Mouse (Mus musculus): ENCODE data around the gene Zcchc3. TPM values are rescaled to one million over a fixed set of nuclear protein-coding genes. Genes with fewer than 3 reads are reported as not detected.

Gene Zcchc3
- 3.2 TPM for polyA plus RNA-seq (2014; fragmentation: Illumina TruSeq; extraction: RNeasy Lipid Tissue Mini Kit (QIAGEN cat#74804); ENCODE audit: low read depth, low replicate concordance)

GRCm38 (mm10) chr2:152414591-152415165 lies at the start of gene Zcchc3:
Zcchc3 (minus strand) TSS chr2:152415027.

DNA sequence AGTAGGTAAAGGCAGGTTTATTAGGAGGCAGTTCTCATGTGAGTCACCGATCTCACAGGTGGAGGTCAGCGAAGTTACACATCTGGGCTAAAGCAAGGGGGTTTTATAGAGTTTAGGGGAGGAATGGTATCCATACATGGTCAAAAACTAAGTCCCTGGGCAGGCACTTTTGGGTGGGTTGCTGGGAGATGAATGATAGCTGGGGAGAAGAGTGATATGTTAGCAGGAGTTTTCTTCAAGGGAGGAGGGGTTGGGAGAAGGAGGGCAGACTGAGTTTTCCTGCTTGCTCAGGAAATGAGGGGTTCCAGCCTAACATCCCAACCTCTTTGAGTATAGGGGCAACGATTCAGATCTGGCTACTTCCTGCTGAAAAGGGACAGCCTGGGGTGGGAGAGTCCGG lies 460 bp upstream of the Zcchc3 start, which contains the start of gene 6820408C15Rik:
TSS of gene 6820408C15Rik (plus strand) at position 301 of the 400 bp plus-strand sequence.

DNA sequence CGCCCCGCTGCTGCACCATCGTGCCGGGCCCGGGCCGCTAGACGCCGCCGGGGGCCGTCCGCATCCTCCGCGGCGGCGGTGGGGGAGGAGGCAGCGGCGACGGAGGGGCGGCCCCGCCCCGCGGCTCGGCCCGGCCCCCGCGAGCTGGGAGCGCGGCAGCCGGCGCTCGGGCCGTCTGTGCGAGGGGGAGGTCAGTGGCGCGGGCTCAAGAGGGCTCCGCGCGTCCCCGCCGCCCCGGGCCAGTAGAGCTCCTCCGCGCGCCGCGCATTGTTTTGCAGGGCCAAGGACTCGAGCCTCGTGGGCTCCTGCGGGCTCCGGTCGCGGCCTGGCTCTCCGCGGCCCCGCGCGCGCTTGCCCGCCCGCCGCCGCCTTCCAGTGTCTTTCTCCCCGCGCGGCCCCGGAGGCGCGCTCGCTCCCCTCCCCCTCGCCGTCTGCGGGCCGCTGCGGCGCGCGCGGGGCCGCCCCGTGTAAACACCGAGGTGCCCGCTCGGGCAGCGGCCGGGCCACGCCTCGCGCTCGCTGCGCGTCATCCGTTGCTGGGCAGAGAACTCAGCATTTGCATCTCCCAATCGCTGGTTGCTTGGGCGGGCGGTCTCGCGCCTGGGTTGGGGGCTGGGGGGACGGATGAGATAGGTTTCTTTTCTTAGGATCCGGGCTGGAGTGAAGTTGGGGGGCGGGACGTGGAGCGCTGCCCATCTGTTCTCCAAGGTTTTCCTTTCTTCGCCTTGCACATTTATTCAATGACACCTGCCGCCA lies 17.0 kb downstream of the Zcchc3 start, which contains the start of gene Sox12:
TSS of gene Sox12 (minus strand) at position 384 of the 756 bp plus-strand sequence.

DNA sequence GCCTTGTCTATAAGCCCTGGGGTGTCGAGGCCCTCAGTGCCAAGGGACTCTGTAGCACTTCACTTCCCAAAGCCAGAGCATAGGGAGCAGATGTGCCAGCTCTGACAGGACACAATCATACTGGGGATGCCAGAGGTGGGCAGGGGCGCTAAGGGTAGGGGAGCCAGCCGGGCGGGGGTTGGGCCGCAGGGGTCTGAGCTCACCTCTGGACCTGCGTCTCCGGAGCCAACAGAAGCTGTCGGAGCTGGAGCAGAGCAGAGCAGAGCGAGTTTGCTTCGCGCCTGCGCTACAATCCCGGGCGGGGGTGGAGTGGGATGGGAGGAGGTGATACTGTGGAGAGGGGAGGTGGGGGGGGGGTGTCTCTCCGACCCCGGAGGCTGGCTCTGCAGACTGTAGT lies 38.5 kb downstream of the Zcchc3 start, which contains the start of gene Nrsn2:
TSS of gene Nrsn2 (minus strand) at position 294 of the 397 bp plus-strand sequence.

Other genes with a start within 250 kb of the Zcchc3 start
- gene Csnk2a1, start 188.2 kb downstream of the Zcchc3 start, polyA plus RNA-seq (2014; fragmentation: Illumina TruSeq; extraction: RNeasy Lipid Tissue Mini Kit (QIAGEN cat#74804); ENCODE audit: low read depth, low replicate concordance) = 145 TPM
- gene Tbc1d20, start 121.2 kb downstream of the Zcchc3 start, polyA plus RNA-seq (2014; fragmentation: Illumina TruSeq; extraction: RNeasy Lipid Tissue Mini Kit (QIAGEN cat#74804); ENCODE audit: low read depth, low replicate concordance) = 22.4 TPM
- gene Rbck1, start 82.4 kb downstream of the Zcchc3 start, polyA plus RNA-seq (2014; fragmentation: Illumina TruSeq; extraction: RNeasy Lipid Tissue Mini Kit (QIAGEN cat#74804); ENCODE audit: low read depth, low replicate concordance) = 0.44 TPM
- not detected for gene Trib3, start 71.0 kb downstream of the Zcchc3 start, polyA plus RNA-seq (2014; fragmentation: Illumina TruSeq; extraction: RNeasy Lipid Tissue Mini Kit (QIAGEN cat#74804); ENCODE audit: low read depth, low replicate concordance)
- gene Nrsn2, start 38.4 kb downstream of the Zcchc3 start, polyA plus RNA-seq (2014; fragmentation: Illumina TruSeq; extraction: RNeasy Lipid Tissue Mini Kit (QIAGEN cat#74804); ENCODE audit: low read depth, low replicate concordance) = not detected
- gene Sox12, start 17.0 kb downstream of the Zcchc3 start, polyA plus RNA-seq (2014; fragmentation: Illumina TruSeq; extraction: RNeasy Lipid Tissue Mini Kit (QIAGEN cat#74804); ENCODE audit: low read depth, low replicate concordance) = 0.40 TPM
- 0.36 TPM for gene 6820408C15Rik, start 560 bp upstream of the Zcchc3 start, polyA plus RNA-seq (2014; fragmentation: Illumina TruSeq; extraction: RNeasy Lipid Tissue Mini Kit (QIAGEN cat#74804); ENCODE audit: low read depth, low replicate concordance)
- gene Defb23, start 49.6 kb upstream of the Zcchc3 start, polyA plus RNA-seq (2014; fragmentation: Illumina TruSeq; extraction: RNeasy Lipid Tissue Mini Kit (QIAGEN cat#74804); ENCODE audit: low read depth, low replicate concordance) = not detected
- not detected for gene Defb20, start 62.0 kb upstream of the Zcchc3 start, polyA plus RNA-seq (2014; fragmentation: Illumina TruSeq; extraction: RNeasy Lipid Tissue Mini Kit (QIAGEN cat#74804); ENCODE audit: low read depth, low replicate concordance)
- not detected for gene Defb22, start 75.1 kb upstream of the Zcchc3 start, polyA plus RNA-seq (2014; fragmentation: Illumina TruSeq; extraction: RNeasy Lipid Tissue Mini Kit (QIAGEN cat#74804); ENCODE audit: low read depth, low replicate concordance)
- 2.1 TPM for gene Defb26, start 96.7 kb upstream of the Zcchc3 start, polyA plus RNA-seq (2014; fragmentation: Illumina TruSeq; extraction: RNeasy Lipid Tissue Mini Kit (QIAGEN cat#74804); ENCODE audit: low read depth, low replicate concordance)
- gene Defb28, start 103.2 kb upstream of the Zcchc3 start, polyA plus RNA-seq (2014; fragmentation: Illumina TruSeq; extraction: RNeasy Lipid Tissue Mini Kit (QIAGEN cat#74804); ENCODE audit: low read depth, low replicate concordance) = not detected
- gene Defb29, start 125.1 kb upstream of the Zcchc3 start, polyA plus RNA-seq (2014; fragmentation: Illumina TruSeq; extraction: RNeasy Lipid Tissue Mini Kit (QIAGEN cat#74804); ENCODE audit: low read depth, low replicate concordance) = 44.8 TPM
- not detected for gene Gm17416, start 154.3 kb upstream of the Zcchc3 start, polyA plus RNA-seq (2014; fragmentation: Illumina TruSeq; extraction: RNeasy Lipid Tissue Mini Kit (QIAGEN cat#74804); ENCODE audit: low read depth, low replicate concordance)
- gene Defb21, start 157.7 kb upstream of the Zcchc3 start, polyA plus RNA-seq (2014; fragmentation: Illumina TruSeq; extraction: RNeasy Lipid Tissue Mini Kit (QIAGEN cat#74804); ENCODE audit: low read depth, low replicate concordance) = not detected
- not detected for gene Defb19, start 165.3 kb upstream of the Zcchc3 start, polyA plus RNA-seq (2014; fragmentation: Illumina TruSeq; extraction: RNeasy Lipid Tissue Mini Kit (QIAGEN cat#74804); ENCODE audit: low read depth, low replicate concordance)
- not detected for gene Defb45, start 184.4 kb upstream of the Zcchc3 start, polyA plus RNA-seq (2014; fragmentation: Illumina TruSeq; extraction: RNeasy Lipid Tissue Mini Kit (QIAGEN cat#74804); ENCODE audit: low read depth, low replicate concordance)
- not detected for gene Defb36, start 189.3 kb upstream of the Zcchc3 start, polyA plus RNA-seq (2014; fragmentation: Illumina TruSeq; extraction: RNeasy Lipid Tissue Mini Kit (QIAGEN cat#74804); ENCODE audit: low read depth, low replicate concordance)
- gene Defb25, start 208.0 kb upstream of the Zcchc3 start, polyA plus RNA-seq (2014; fragmentation: Illumina TruSeq; extraction: RNeasy Lipid Tissue Mini Kit (QIAGEN cat#74804); ENCODE audit: low read depth, low replicate concordance) = not detected
- 1.3 TPM for gene Rem1, start 211.9 kb upstream of the Zcchc3 start, polyA plus RNA-seq (2014; fragmentation: Illumina TruSeq; extraction: RNeasy Lipid Tissue Mini Kit (QIAGEN cat#74804); ENCODE audit: low read depth, low replicate concordance)